In the genomic region with DNA sequence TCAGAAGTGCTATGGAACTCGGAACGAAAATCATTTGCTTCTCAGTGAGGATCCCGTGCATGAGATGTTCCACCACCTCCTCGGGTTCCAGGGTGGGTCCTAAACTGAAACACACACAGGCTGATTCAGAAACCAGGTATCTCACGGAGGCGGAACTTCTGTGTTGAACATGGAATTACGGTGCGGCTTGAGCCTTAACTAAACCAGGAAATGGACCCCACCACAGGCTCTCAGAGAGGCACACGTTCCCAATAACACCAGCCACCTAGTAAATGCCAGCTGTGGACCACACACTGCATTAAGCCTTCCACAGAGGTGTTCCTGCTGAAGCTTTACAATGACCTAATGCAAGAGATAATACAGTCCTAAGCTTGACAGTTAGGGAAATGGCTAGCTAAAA, we compare ENCODE assay signal across 32 mouse cellular contexts. TPM values are rescaled to one million over a fixed set of nuclear protein-coding genes. Genes with fewer than 3 reads are reported as not detected.
"Had no signal": no experiment of that assay in that cellular context is flagged by ENCODE, and none has a peak within 500 bp of the region (broad histone marks: within the 10 kb centered on the region; RNA-seq: fewer than 3 reads in every experiment).

No protein-coding gene starts in this region.

- ATAC-seq: hindbrain, postnatal 0 days; intestine, embryonic 15.5 days had no signal

- H3K9me3 ChIP-seq: heart, embryonic 13.5 days; heart, embryonic 15.5 days; hindbrain, embryonic 13.5 days; hindbrain, embryonic 15.5 days; intestine, embryonic 15.5 days; kidney, embryonic 15.5 days; limb, embryonic 13.5 days; limb, embryonic 15.5 days; liver, embryonic 12.5 days had no signal

- H3K4me1 ChIP-seq: heart, embryonic 13.5 days; heart, embryonic 15.5 days; hindbrain, embryonic 13.5 days; hindbrain, embryonic 15.5 days; intestine, embryonic 15.5 days; kidney, embryonic 15.5 days; limb, embryonic 13.5 days; limb, embryonic 15.5 days had no signal

- H3K27ac ChIP-seq: heart, embryonic 13.5 days; heart, embryonic 15.5 days; hindbrain, embryonic 13.5 days; hindbrain, embryonic 15.5 days; hindbrain, postnatal 0 days; intestine, embryonic 15.5 days; kidney, embryonic 15.5 days; kidney, postnatal 0 days; limb, embryonic 13.5 days; limb, embryonic 15.5 days; liver, embryonic 12.5 days; liver, embryonic 14.5 days had no signal

- H3K9ac ChIP-seq: heart, embryonic 13.5 days; heart, embryonic 15.5 days; hindbrain, embryonic 13.5 days; hindbrain, embryonic 15.5 days; intestine, embryonic 15.5 days; kidney, embryonic 15.5 days; limb, embryonic 13.5 days; limb, embryonic 15.5 days; liver, embryonic 12.5 days; liver, embryonic 14.5 days had no signal

- H3K27me3 ChIP-seq: heart, embryonic 13.5 days; heart, embryonic 15.5 days; hindbrain, embryonic 13.5 days; hindbrain, embryonic 15.5 days; intestine, embryonic 15.5 days; kidney, embryonic 15.5 days; limb, embryonic 13.5 days; limb, embryonic 15.5 days; liver, embryonic 12.5 days had no signal

- H3K4me2 ChIP-seq: heart, embryonic 11.5 days; heart, embryonic 13.5 days; heart, embryonic 15.5 days; hindbrain, embryonic 13.5 days; hindbrain, embryonic 15.5 days; intestine, embryonic 15.5 days; kidney, embryonic 15.5 days; limb, embryonic 13.5 days; limb, embryonic 15.5 days; liver, embryonic 12.5 days had no signal

- H3K4me3 ChIP-seq: heart, embryonic 13.5 days; heart, embryonic 15.5 days; hindbrain, embryonic 13.5 days; hindbrain, embryonic 15.5 days; intestine, embryonic 15.5 days; kidney, embryonic 15.5 days; limb, embryonic 13.5 days; limb, embryonic 15.5 days; liver, embryonic 12.5 days had no signal

- H3K36me3 ChIP-seq: hindbrain, embryonic 13.5 days; hindbrain, embryonic 15.5 days had no signal

- DNase-seq: gastrocnemius, postnatal 14 days; gastrocnemius, postnatal 36 days; heart, adult 18-20 months; kidney, adult 11 months; kidney, adult 2 months; kidney, adult 9 months; kidney, postnatal 14 days; layer of hippocampus, adult 9-11 months; layer of hippocampus, postnatal 36 days; left cerebral cortex, postnatal 4 days had no signal

RNA-seq across cellular contexts. Expression of gene Hsd17b13, which starts 15.6 kb away (rescaled TPM):
- total RNA-seq: gastrocnemius, adult 8-10 months; gastrocnemius, postnatal 14 days; gastrocnemius, postnatal 36 days; heart, adult 18-20 months; heart, adult 8-10 months; heart, postnatal 25 days; hematopoietic stem cell, adult 5-6 weeks; hindbrain, postnatal 0 days; layer of hippocampus, adult 18-20 months; layer of hippocampus, adult 8-10 months; layer of hippocampus, postnatal 14 days; layer of hippocampus, postnatal 36 days; left cerebral cortex, postnatal 4 days had no signal
- polyA plus RNA-seq: heart, embryonic 15.5 days; hindbrain, embryonic 11.5 days; hindbrain, embryonic 13.5 days; hindbrain, embryonic 15.5 days; hindbrain, postnatal 0 days; limb, embryonic 11.5 days; limb, embryonic 13.5 days had no signal
